Mouse (Mus musculus) neural tube, embryonic 12.5 days (tissue): ENCODE measurements around the gene Fam151b. TPM values are rescaled to one million over a fixed set of nuclear protein-coding genes. Genes with fewer than 3 reads are reported as not detected.

Experiments used
- ATAC-seq: fragments of 200-750 bp; cut with Nextera tagmentation; 2 replicates; pipeline ENCODE4 v1.8.0; 2017; ENCODE audit warnings: low read depth, mild to moderate bottlenecking, moderate TSS enrichment, moderate library complexity; ENCODE audit not compliant: low FRiP score
- H3K27ac ChIP-seq: fragments of 300-500 bp; sonication (generic); 2 replicates; pipeline ENCODE4 v1.5.1; 2016
- H3K27me3 ChIP-seq: fragments of 300-500 bp; sonication (generic); replicated peaks from 2 replicates; pipeline ENCODE4 v1.6.1; 2016; ENCODE audit warnings: mild to moderate bottlenecking
- H3K36me3 ChIP-seq: fragments of 300-500 bp; sonication (generic); 2 replicates; pipeline ENCODE4 v1.6.1; 2016; ENCODE audit warnings: mild to moderate bottlenecking
- H3K4me1 ChIP-seq: fragments of 300-500 bp; sonication (generic); 2 replicates; pipeline ENCODE4 v1.6.1; 2016
- H3K4me2 ChIP-seq: fragments of 300-500 bp; sonication (generic); replicated peaks from 2 replicates; pipeline ENCODE4 v1.6.1; 2016; ENCODE audit warnings: mild to moderate bottlenecking
- H3K4me3 ChIP-seq: fragments of 300-500 bp; sonication (generic); 2 replicates; pipeline ENCODE4 v1.5.1; 2016
- H3K9ac ChIP-seq: fragments of 300-500 bp; sonication (generic); 2 replicates; pipeline ENCODE4 v1.6.1; 2016; ENCODE audit warnings: mild to moderate bottlenecking
- H3K9me3 ChIP-seq: fragments of 300-500 bp; sonication (generic); 2 replicates; pipeline ENCODE4 v1.6.1; 2016; ENCODE audit warnings: mild to moderate bottlenecking
- WGBS: fragments of 180-500 bp; shearing (Covaris S2); methylation state at CpG from one replicate; pipeline ENCODE4 v1.1.7; 2016; 5-methylcytosine and 5-hydroxymethylcytosine counted together
- polyA plus RNA-seq: library from polyadenylated mRNA; unstranded; fragments of >200 nt; fragmentation: Nextera tagmentation; extraction: Ambion mirVana; gene quantifications from 2 replicates; pipeline ENCODE4 v1.2.1, GENCODE M21; 2016

Gene Fam151b
- polyA plus RNA-seq, 1 experiment from 2014 or later: not detected

DNA sequence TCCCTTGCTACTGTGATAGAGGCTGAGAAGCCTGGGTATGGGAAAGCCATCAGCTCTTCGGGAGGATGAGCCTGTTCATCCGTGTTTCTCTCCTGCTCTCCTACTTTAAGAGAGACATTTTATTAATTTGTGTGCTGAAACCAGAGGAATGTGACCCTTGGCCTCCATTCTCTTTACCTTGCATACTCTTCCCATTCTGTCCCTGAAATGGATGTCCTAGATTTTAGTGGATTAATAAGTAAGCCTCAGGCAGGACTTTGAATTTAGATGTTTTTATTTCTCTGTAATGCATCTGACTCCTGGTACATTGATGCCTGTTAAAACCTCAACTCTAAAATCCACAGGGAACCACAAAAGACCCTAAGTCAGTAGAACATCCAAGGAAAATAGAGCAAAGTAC, 14.4 kb downstream of the Fam151b start:
- Histone ChIP-seq H3K27ac (no peak overlapping the region), H3K9ac (no peak overlapping the region), H3K36me3 (peaks cover 13% of the 10 kb centered on the region), H3K27me3 (no peaks in the 10 kb centered on the region), H3K4me2 (no peak overlapping the region), H3K9me3 (no peaks in the 10 kb centered on the region), H3K4me1 (no peaks in the 10 kb centered on the region), H3K4me3 (no peak overlapping the region)
- no peak for ATAC-seq
- 80% methylated on average over 2 of the region's 2 CpGs for WGBS

DNA sequence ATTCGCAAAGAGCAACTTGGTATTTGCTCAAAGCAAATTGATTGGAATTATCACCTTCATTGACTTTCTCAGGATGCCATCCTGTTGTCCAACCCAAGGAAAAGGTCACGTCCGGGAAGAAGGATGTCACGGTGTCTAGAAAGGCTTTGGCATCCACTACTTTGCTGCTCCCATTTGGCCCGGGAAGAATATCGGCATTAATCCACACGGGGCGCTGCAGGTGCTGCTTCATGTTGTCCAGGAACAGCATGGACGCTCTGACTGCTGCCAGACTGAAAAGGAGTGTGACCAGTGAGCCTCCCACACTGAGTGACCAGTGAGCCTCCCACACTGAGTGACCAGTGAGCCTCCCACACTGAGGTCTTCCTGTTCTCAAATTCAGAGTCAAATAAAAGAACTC, 15.9 kb downstream of the Fam151b start:
- H3K4me3 ChIP-seq: no peak overlapping the region
- no peak overlapping the region for H3K4me2 ChIP-seq
- H3K27me3 ChIP-seq: no peaks in the 10 kb centered on the region
- no peak overlapping the region for H3K9ac ChIP-seq
- H3K9me3 ChIP-seq: no peaks in the 10 kb centered on the region
- 75% methylated on average over 9 of the region's 9 CpGs for WGBS
- ATAC-seq: no peak
- peaks cover 13% of the 10 kb centered on the region for H3K36me3 ChIP-seq
- H3K4me1 ChIP-seq: no peaks in the 10 kb centered on the region
- H3K27ac ChIP-seq: no peak overlapping the region

DNA sequence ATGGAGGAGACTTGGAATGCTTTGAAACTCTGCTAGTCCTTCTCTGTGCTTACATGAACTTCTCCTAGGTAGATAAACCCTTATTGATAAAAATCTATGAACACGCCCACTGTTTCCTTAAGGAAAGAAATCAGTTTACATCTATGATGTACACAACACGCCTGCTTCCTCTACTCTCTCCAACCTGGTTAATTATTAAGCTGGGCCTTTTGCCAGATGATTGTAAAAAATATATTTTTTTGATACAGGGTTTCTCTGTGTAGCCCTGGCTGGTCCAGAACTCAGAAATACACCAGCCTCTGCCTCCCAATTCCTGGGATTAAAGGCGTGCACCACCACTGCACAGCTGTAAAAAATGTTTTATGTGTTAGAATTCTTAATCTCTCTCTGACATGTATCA, 19.1 kb downstream of the Fam151b start:
- Histone ChIP-seq H3K9ac (no peak overlapping the region), H3K9me3 (no peaks in the 10 kb centered on the region), H3K36me3 (peaks cover 13% of the 10 kb centered on the region), H3K27ac (no peak overlapping the region), H3K4me1 (no peaks in the 10 kb centered on the region), H3K4me3 (no peak overlapping the region), H3K4me2 (no peak overlapping the region), H3K27me3 (no peaks in the 10 kb centered on the region)
- WGBS: 90% methylated on average over 3 of the region's 3 CpGs
- no peak for ATAC-seq

DNA sequence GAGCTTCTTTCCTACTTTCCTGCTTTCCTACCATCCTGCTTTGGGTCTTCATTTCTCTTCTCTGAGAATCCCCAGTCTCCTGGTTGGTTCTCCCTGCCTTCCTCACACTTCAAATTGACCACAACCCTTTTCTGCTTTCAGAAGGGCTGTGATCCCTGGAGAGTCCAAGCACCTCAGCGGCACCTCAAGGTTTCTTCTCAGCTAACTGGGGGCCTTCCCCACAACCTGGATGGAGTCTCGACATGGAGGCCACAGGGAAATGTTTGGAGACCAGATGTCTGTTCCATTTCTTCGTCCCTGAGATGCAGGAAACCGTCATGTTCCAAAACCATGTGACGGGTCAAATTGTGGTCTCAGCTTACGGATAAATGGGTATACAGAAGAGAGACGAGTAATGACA, 36.9 kb downstream of the Fam151b start:
- no peaks in the 10 kb centered on the region for H3K27me3 ChIP-seq
- H3K9ac ChIP-seq: no peak overlapping the region
- no peaks in the 10 kb centered on the region for H3K36me3 ChIP-seq
- 94% methylated on average over 7 of the region's 7 CpGs for WGBS
- H3K9me3 ChIP-seq: no peaks in the 10 kb centered on the region
- no peak overlapping the region for H3K4me3 ChIP-seq
- H3K4me1 ChIP-seq: no peaks in the 10 kb centered on the region
- H3K4me2 ChIP-seq: no peak overlapping the region
- no peak for ATAC-seq
- H3K27ac ChIP-seq: no peak overlapping the region

DNA sequence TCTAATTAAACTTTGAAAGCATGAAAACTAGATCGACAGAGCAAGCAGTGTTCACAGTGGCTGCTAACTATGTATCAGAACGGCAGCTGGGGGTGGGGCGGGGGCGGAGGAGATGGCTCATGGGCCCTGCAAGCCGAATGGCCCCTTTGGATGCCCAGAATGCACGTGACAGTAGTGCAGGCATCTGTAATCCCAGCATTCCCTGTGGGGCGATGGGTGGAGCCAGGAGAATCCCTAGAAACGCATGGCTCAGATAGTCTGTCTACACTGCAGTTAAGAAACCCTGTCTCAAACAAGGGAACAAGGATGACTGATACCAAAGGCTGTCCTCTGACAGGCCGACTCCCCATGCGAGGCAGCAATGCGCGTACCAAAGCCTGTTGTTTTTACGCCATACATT, 43.5 kb downstream of the Fam151b start:
- H3K4me2 ChIP-seq: no peak overlapping the region
- no peak overlapping the region for H3K4me3 ChIP-seq
- 80% methylated on average over 13 of the region's 13 CpGs for WGBS
- H3K27me3 ChIP-seq: no peaks in the 10 kb centered on the region
- no peaks in the 10 kb centered on the region for H3K36me3 ChIP-seq
- H3K9me3 ChIP-seq: no peaks in the 10 kb centered on the region
- no peaks in the 10 kb centered on the region for H3K4me1 ChIP-seq
- no peak overlapping the region for H3K27ac ChIP-seq
- no peak overlapping the region for H3K9ac ChIP-seq
- no peak for ATAC-seq

DNA sequence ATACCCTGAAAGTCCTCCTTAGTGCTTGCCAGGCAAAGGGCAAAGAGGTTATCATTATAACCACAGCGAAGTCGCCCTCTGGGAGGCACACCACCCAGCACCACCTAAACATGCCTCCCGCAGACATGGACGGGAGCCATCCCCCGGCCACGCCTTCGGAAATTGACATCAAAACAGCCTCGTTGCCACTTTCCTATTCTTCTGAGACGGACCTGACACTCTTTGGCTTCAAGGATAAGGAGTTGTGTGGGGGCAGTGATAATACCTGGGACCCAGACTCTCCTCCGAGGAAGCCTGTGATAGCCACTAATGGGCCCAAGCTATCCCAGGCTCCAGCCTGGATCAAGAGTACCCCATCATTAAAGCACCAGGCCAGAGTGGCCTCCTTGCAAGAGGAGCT, 45.2 kb downstream of the Fam151b start:
- WGBS: 91% methylated on average over 10 of the region's 10 CpGs
- no peak overlapping the region for H3K27ac ChIP-seq
- no peaks in the 10 kb centered on the region for H3K4me1 ChIP-seq
- H3K9me3 ChIP-seq: no peaks in the 10 kb centered on the region
- H3K4me3 ChIP-seq: no peak overlapping the region
- no peaks in the 10 kb centered on the region for H3K36me3 ChIP-seq
- no peak overlapping the region for H3K4me2 ChIP-seq
- H3K9ac ChIP-seq: no peak overlapping the region
- no peaks in the 10 kb centered on the region for H3K27me3 ChIP-seq
- ATAC-seq: no peak

DNA sequence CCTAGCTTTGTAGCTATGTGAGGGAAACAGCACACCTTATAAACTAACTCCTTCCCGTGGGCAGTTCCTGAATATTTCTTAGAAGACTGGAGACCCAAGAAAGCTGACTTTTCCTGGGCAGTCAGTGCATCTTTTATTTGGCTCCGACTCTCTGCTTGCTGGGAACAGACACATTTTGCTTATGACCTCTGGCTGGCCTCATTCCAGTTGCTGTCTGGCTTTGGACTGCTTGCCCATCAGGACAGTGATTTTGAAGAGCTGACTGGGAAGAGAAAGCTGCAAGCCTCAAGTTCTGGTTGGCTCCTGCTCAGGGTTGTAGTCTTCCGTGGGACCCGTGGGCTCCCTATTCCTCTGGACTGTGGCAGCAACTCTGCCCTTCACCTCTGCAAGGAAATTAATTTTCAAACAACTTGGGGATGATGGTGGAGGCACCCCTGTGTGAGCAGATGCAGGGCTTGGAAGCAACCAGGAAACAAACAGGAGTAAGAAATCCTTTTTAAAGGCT, 56.4 kb downstream of the Fam151b start:
- H3K4me2 ChIP-seq: peak overlapping the region; percentile 100; the same call in 1 of the 2 replicates

DNA sequence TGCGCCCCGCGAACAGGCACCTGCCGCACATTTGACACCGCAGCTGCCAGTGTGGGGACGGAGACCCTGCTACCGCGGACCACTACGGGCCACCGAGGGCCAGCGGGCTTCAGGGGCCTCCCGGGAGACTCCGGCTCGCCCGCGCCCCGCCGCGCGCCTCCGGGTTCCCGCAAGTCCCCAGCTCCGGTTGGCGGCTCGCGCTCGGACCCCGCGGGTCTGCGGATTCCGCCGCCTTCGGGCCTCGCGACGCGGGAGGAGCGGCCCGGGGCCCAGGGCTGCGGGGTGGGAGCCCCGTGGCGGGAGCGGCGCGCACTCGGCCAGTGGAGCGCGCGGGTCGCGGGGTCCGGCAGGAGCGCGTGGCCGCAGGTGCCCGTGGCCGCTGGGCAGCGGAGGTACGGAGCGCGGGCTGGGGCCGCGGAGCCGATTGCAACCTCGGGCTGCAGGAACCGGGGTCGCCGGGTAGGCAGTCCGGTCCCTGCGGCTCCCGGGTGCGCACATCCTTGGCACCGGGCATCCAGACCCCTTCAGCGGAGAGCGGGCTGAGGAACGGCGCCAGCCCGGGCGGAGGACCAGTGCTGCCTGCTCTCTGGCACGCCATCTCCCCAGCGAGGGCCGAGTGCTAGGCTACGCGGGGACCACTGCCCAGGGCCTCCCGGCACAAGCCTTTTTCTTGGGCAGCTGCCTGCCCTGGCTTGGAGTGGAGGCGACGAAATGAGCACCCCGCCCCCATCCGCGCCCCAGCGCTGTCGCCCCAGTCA, 57.3 kb downstream of the Fam151b start:
- WGBS: under 1% methylated on average over 89 of the region's 92 CpGs
- H3K9ac ChIP-seq: peak overlapping the region; percentile 65
- peak; percentile 72 for ATAC-seq
- peak overlapping the region; percentile 70 for H3K4me3 ChIP-seq
- peaks cover 14% of the 10 kb centered on the region for H3K4me1 ChIP-seq
- H3K36me3 ChIP-seq: no peaks in the 10 kb centered on the region
- H3K4me2 ChIP-seq: peak overlapping the region; percentile 100
- no peaks in the 10 kb centered on the region for H3K9me3 ChIP-seq
- H3K27me3 ChIP-seq: peaks cover 55% of the 10 kb centered on the region
- no peak overlapping the region for H3K27ac ChIP-seq

More for the DNA sequence above, 56.4 kb downstream of the Fam151b start:
- no peak overlapping the region for H3K27ac ChIP-seq
- peaks cover 14% of the 10 kb centered on the region for H3K4me1 ChIP-seq
- no peaks in the 10 kb centered on the region for H3K36me3 ChIP-seq
- no peak for ATAC-seq
- H3K4me3 ChIP-seq: no peak overlapping the region
- H3K27me3 ChIP-seq: peaks cover 55% of the 10 kb centered on the region
- H3K9me3 ChIP-seq: no peaks in the 10 kb centered on the region
- 52% methylated on average over 4 of the region's 4 CpGs for WGBS
- H3K9ac ChIP-seq: no peak overlapping the region

DNA sequence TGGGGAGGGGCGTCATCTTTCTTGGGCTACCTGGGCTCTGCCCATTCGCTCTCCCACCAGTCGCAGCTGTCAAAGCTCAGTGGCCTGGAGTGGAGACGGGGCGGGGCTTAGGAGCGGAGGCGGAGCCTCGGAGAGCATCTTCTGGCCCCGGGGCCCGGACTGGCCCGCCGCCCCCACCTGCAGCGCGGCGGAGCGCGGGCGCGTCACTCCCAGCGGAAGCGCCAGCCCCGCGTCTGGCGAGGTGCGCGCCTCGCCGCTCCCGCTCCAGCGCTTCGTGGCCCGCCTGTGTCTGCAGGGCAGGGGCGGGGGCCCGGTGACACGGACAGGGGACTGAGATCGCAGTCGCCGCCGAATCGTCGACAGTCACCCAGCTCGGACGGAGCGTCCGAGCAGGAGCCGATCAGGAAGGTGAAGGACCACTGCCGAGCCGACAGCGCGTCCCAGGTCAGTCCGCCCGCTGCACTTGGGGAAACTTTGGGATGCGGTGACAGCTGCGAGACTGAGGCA, 58.0 kb downstream of the Fam151b start, which contains the start of gene Ankrd34b:
Ankrd34b (plus strand) TSS at position 139 of the 507 bp plus-strand sequence.
- Histone ChIP-seq H3K4me2 (peak within 1 kb of the TSS; percentile 100), H3K27ac (no peak within 1 kb of the TSS), H3K4me3 (peak within 1 kb of the TSS; percentile 70), H3K9me3 (no peaks in the 10 kb centered on the region), H3K4me1 (peaks cover 14% of the 10 kb centered on the region), H3K36me3 (no peaks in the 10 kb centered on the region), H3K9ac (peak within 1 kb of the TSS; percentile 65), H3K27me3 (peaks cover 55% of the 10 kb centered on the region)
- ATAC-seq: peak; percentile 88
- WGBS: under 1% methylated on average over 50 of the region's 54 CpGs

DNA sequence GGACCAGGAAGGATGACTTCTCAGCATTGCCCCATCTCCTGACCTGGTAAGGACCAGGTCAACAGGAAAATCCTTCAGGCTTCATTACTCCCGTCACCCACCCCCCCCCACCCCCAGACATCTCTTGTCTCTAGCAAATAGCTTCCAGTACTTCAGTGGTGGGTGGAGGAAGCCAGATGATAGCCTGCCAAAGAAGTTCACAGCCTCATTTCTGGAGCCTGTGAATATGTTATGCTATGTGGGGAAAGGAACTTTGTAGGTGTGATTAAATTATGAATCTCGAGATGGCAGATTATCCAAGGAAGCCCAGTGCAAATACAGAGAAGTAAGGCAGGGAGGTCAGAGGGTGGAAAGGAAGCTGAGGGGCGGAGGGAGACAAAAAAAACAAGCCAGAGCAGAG, 60.1 kb downstream of the Fam151b start:
- H3K36me3 ChIP-seq: no peaks in the 10 kb centered on the region
- WGBS: 58% methylated on average over 3 of the region's 3 CpGs
- H3K4me1 ChIP-seq: peaks cover 14% of the 10 kb centered on the region
- H3K9ac ChIP-seq: no peak overlapping the region
- no peak overlapping the region for H3K4me2 ChIP-seq
- no peak overlapping the region for H3K4me3 ChIP-seq
- no peaks in the 10 kb centered on the region for H3K9me3 ChIP-seq
- H3K27me3 ChIP-seq: peaks cover 50% of the 10 kb centered on the region
- no peak overlapping the region for H3K27ac ChIP-seq
- no peak for ATAC-seq

DNA sequence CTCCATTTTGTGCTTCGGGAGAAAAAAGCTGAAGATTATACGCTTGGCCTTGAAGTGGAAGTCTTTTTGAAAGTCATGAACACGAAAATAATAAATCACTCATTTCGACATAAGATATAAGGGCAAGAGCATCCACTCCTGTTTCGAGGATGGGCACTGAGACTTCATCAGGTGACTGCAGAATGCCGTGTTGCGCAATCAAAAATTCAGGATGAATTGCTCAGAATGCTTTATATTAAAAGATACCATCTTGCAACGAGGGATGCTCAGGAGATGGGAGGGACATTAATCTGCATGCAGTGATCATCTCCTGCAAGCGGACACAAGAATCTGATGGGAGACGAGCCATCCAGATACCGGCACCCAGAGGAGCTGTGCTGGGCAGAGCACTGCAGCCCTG, 64.2 kb downstream of the Fam151b start:
- no peak overlapping the region for H3K4me3 ChIP-seq
- H3K9me3 ChIP-seq: no peaks in the 10 kb centered on the region
- no peak overlapping the region for H3K4me2 ChIP-seq
- H3K36me3 ChIP-seq: no peaks in the 10 kb centered on the region
- H3K27ac ChIP-seq: no peak overlapping the region
- no peak overlapping the region for H3K9ac ChIP-seq
- peaks cover 13% of the 10 kb centered on the region; the same call in 1 of the 2 replicates for H3K27me3 ChIP-seq
- no peaks in the 10 kb centered on the region for H3K4me1 ChIP-seq
- WGBS: 86% methylated on average over 11 of the region's 11 CpGs
- ATAC-seq: no peak

DNA sequence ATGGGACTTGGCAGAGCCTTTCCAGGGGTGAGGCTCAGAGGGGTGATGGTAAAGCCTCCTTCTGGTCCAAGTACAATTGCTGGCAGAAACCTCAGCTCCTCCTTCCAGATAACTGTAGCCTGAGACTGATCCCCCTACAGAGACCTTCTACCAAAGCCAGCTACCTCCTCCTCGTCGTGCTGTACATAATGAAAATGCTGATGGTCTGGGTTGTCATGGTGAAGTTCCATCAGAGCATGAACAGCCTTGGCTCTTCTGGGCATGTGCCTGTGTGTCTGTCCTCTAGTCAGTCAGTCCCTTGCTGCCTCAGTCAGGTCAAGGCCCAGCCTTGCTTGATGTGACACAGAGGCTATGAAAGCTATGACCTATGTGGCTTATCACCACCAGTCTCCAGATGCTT, 73.3 kb downstream of the Fam151b start:
- Histone ChIP-seq H3K9ac (no peak overlapping the region), H3K9me3 (no peaks in the 10 kb centered on the region), H3K4me1 (no peaks in the 10 kb centered on the region), H3K36me3 (no peaks in the 10 kb centered on the region), H3K4me3 (no peak overlapping the region), H3K27me3 (no peaks in the 10 kb centered on the region), H3K27ac (no peak overlapping the region), H3K4me2 (no peak overlapping the region)
- ATAC-seq: no peak
- 84% methylated on average over 2 of the region's 2 CpGs for WGBS

DNA sequence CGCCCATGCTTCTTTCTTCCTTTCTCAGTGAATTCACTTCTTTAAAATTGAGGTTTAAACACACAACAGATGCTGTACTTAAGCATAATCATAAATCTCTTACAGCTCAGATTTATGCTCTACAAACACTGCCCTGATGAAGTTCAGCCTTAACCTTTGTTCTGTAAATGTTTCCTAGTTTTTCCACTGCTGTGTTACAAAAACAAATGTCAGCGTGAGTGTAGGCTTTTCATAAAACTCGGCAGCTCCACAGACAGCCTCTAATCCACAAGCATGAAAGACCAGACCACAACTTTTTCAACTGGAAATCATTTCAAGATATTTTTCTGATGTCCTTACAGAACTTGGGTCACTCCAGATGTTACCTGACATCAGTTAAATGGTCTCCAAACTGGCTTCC, 80.3 kb downstream of the Fam151b start:
- H3K4me1 ChIP-seq: no peaks in the 10 kb centered on the region
- no peaks in the 10 kb centered on the region for H3K36me3 ChIP-seq
- H3K27ac ChIP-seq: no peak overlapping the region
- no peak overlapping the region for H3K9ac ChIP-seq
- WGBS: 76% methylated on average over 3 of the region's 3 CpGs
- no peak overlapping the region for H3K4me3 ChIP-seq
- ATAC-seq: no peak
- no peaks in the 10 kb centered on the region for H3K9me3 ChIP-seq
- no peaks in the 10 kb centered on the region for H3K27me3 ChIP-seq
- no peak overlapping the region for H3K4me2 ChIP-seq
